Mouse (Mus musculus) limb, embryonic 15.5 days (tissue): ENCODE results near the gene Dnhd1. TPM values are rescaled to one million over a fixed set of nuclear protein-coding genes. Genes with fewer than 3 reads are reported as not detected.

ENCODE experiments used
- ATAC-seq: fragments of 200-750 bp; cut with Nextera tagmentation; 2 replicates; pipeline ENCODE4 v1.8.0; 2017; ENCODE audit warnings: low read depth, moderate TSS enrichment; ENCODE audit not compliant: insufficient number of reproducible peaks, low FRiP score, low TSS enrichment
- H3K27ac ChIP-seq: fragments of 300-500 bp; sonication (generic); 2 replicates; pipeline ENCODE4 v1.5.1; 2015; ENCODE audit warnings: moderate library complexity, mild to moderate bottlenecking, inconsistent platforms
- H3K27me3 ChIP-seq: fragments of 300-500 bp; sonication (generic); 2 replicates; pipeline ENCODE4 v1.6.1; 2015; ENCODE audit warnings: inconsistent platforms
- H3K36me3 ChIP-seq: fragments of 300-500 bp; sonication (generic); 2 replicates; pipeline ENCODE4 v1.6.1; 2015; ENCODE audit warnings: inconsistent platforms
- H3K4me1 ChIP-seq: fragments of 300-500 bp; sonication (generic); 2 replicates; pipeline ENCODE4 v1.6.1; 2015; ENCODE audit warnings: inconsistent platforms
- H3K4me2 ChIP-seq: fragments of 300-500 bp; sonication (generic); 2 replicates; pipeline ENCODE4 v1.6.1; 2015; ENCODE audit warnings: mild to moderate bottlenecking, inconsistent platforms
- H3K4me3 ChIP-seq: fragments of 300-500 bp; sonication (generic); 2 replicates; pipeline ENCODE4 v1.5.1; 2015; ENCODE audit warnings: mild to moderate bottlenecking, inconsistent platforms
- H3K9ac ChIP-seq: fragments of 300-500 bp; sonication (generic); 2 replicates; pipeline ENCODE4 v1.6.1; 2015; ENCODE audit warnings: inconsistent platforms
- H3K9me3 ChIP-seq: fragments of 300-500 bp; sonication (generic); 2 replicates; pipeline ENCODE4 v1.6.1; 2016; ENCODE audit warnings: inconsistent platforms
- whole genome bisulfite sequencing: fragments of 180-500 bp; shearing (Covaris S2); methylation state at CpG from one replicate; pipeline ENCODE4 v1.1.7; 2015; 5-methylcytosine and 5-hydroxymethylcytosine counted together
- polyA plus RNA-seq: library from polyadenylated mRNA; unstranded; fragments of >200 nt; fragmentation: Nextera tagmentation; extraction: Ambion mirVana; gene quantifications from 2 replicates; pipeline ENCODE4 v1.2.1, GENCODE M21; 2015

Dnhd1 gene
- polyA plus RNA-seq, 1 experiment from 2014 or later: 0.88 TPM

DNA sequence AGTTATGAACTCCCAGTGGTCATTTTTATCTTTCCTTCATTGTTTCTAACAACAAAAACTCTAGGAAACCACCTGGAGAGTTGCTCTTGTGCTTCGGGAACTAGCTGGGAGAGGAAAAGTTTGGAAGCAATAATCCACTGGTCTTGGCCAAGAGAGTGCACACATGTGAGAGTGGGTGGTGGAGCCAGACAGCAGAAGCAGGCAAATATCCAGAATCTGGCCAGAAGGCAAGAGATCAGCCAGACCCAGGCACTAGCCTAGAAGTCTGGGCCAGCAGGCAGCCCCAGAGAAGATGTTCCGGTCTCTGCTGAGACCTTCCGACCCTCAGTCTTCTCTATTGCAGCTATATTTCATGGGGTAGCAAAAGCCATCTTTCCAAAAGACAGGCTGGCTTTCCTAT, 119.3 kb downstream of the Dnhd1 start:
- Histone ChIP-seq H3K4me3 (no peak overlapping the region), H3K27me3 (no peaks in the 10 kb centered on the region), H3K27ac (0 out of 2 replicates have a peak overlapping the region, but pooled peaks have one; percentile 47), H3K9ac (no peak overlapping the region), H3K9me3 (no peaks in the 10 kb centered on the region), H3K4me2 (no peak overlapping the region), H3K4me1 (peaks cover 27% of the 10 kb centered on the region), H3K36me3 (peaks cover 58% of the 10 kb centered on the region)
- ATAC-seq: no peak
- 76% methylated on average over 3 of the region's 3 CpGs for WGBS

Other genes with a start within 250 kb of the Dnhd1 start
- gene Cnga4, start 246.3 kb upstream of the Dnhd1 start, polyA plus RNA-seq: 0.05 TPM in 1 of 2 replicates, not detected in the other
- gene Cckbr, start 225.1 kb upstream of the Dnhd1 start, polyA plus RNA-seq: not detected in 2 replicates
- gene Cavin3, start 168.5 kb upstream of the Dnhd1 start, polyA plus RNA-seq: 141 and 162 TPM in 2 replicates
- gene Smpd1, start 96.5 kb upstream of the Dnhd1 start, polyA plus RNA-seq: 62.6 and 65.0 TPM in 2 replicates
- 37.4 and 38.2 TPM in 2 replicates for gene Apbb1, start 69.2 kb upstream of the Dnhd1 start, polyA plus RNA-seq
- gene Hpx, start 50.7 kb upstream of the Dnhd1 start, polyA plus RNA-seq: 0.53 and 0.99 TPM in 2 replicates
- 38.9 and 39.7 TPM in 2 replicates for gene Trim3, start 17.3 kb upstream of the Dnhd1 start, polyA plus RNA-seq
- 185 and 190 TPM in 2 replicates for gene Timm10b, start 10.8 kb upstream of the Dnhd1 start, polyA plus RNA-seq
- 95.8 and 97.8 TPM in 2 replicates for gene Arfip2, start 10.4 kb upstream of the Dnhd1 start, polyA plus RNA-seq
- gene Gm45799, start 10.3 kb upstream of the Dnhd1 start, polyA plus RNA-seq: 30.4 and 34.7 TPM in 2 replicates
- gene Ilk, start 85.8 kb downstream of the Dnhd1 start, polyA plus RNA-seq: 327 and 418 TPM in 2 replicates
- gene Rrp8, start 86.6 kb downstream of the Dnhd1 start, polyA plus RNA-seq: 36.4 and 41.8 TPM in 2 replicates
- 80.1 and 104 TPM in 2 replicates for gene Taf10, start 93.5 kb downstream of the Dnhd1 start, polyA plus RNA-seq
- 74.3 and 75.9 TPM in 2 replicates for gene Tpp1, start 101.4 kb downstream of the Dnhd1 start, polyA plus RNA-seq
- 13.3 and 16.2 TPM in 2 replicates for gene Dchs1, start 136.8 kb downstream of the Dnhd1 start, polyA plus RNA-seq
- 329 and 341 TPM in 2 replicates for gene Mrpl17, start 160.3 kb downstream of the Dnhd1 start, polyA plus RNA-seq